Mouse (Mus musculus): ENCODE measurements around the gene Trim43b. TPM values are rescaled to one million over a fixed set of nuclear protein-coding genes. Genes with fewer than 3 reads are reported as not detected.

The Trim43b gene
- polyA plus RNA-seq (2014; fragmentation: Illumina TruSeq; extraction: RNeasy Lipid Tissue Mini Kit (QIAGEN cat#74804); ENCODE audit: low read depth, low replicate concordance) = not detected

GRCm38 (mm10) chr9:89092735-89093134, at the start of gene Trim43b:
Gene Trim43b, minus strand, starts transcription at chr9:89092835.

Other genes starting within 250 kb of the Trim43b start
- gene Bcl2a1a, start 135.9 kb downstream of the Trim43b start, polyA plus RNA-seq (2014; fragmentation: Illumina TruSeq; extraction: RNeasy Lipid Tissue Mini Kit (QIAGEN cat#74804); ENCODE audit: low read depth, low replicate concordance) = 5.3 TPM
- 21.6 TPM for gene Bcl2a1b, start 106.4 kb upstream of the Trim43b start, polyA plus RNA-seq (2014; fragmentation: Illumina TruSeq; extraction: RNeasy Lipid Tissue Mini Kit (QIAGEN cat#74804); ENCODE audit: low read depth, low replicate concordance)
- 0.95 TPM for gene Gm29094, start 106.5 kb upstream of the Trim43b start, polyA plus RNA-seq (2014; fragmentation: Illumina TruSeq; extraction: RNeasy Lipid Tissue Mini Kit (QIAGEN cat#74804); ENCODE audit: low read depth, low replicate concordance)
- 29.3 TPM for gene Mthfs, start 117.8 kb upstream of the Trim43b start, polyA plus RNA-seq (2014; fragmentation: Illumina TruSeq; extraction: RNeasy Lipid Tissue Mini Kit (QIAGEN cat#74804); ENCODE audit: low read depth, low replicate concordance)